Mouse (Mus musculus) forebrain, embryonic 15.5 days (tissue): ENCODE measurements around the gene Slc29a2. TPM values are rescaled to one million over a fixed set of nuclear protein-coding genes. Genes with fewer than 3 reads are reported as not detected.

Source experiments
- ATAC-seq: fragments of 200-750 bp; cut with Nextera tagmentation; replicated peaks from 2 replicates; pipeline ENCODE4 v1.8.0; 2017; ENCODE audit warnings: mild to moderate bottlenecking, moderate TSS enrichment, moderate library complexity
- H3K27ac ChIP-seq: fragments of 300-500 bp; sonication (generic); replicated peaks from 2 replicates; pipeline ENCODE4 v1.5.1; 2015; ENCODE audit warnings: mild to moderate bottlenecking, inconsistent platforms
- H3K27me3 ChIP-seq: fragments of 300-500 bp; sonication (generic); 2 replicates; pipeline ENCODE4 v1.6.1; 2015; ENCODE audit warnings: inconsistent platforms
- H3K36me3 ChIP-seq: fragments of 300-500 bp; sonication (generic); 2 replicates; pipeline ENCODE4 v1.6.1; 2015; ENCODE audit warnings: mild to moderate bottlenecking, inconsistent platforms
- H3K4me1 ChIP-seq: fragments of 300-500 bp; sonication (generic); 2 replicates; pipeline ENCODE4 v1.6.1; 2015; ENCODE audit warnings: inconsistent platforms
- H3K4me2 ChIP-seq: fragments of 300-500 bp; sonication (generic); replicated peaks from 2 replicates; pipeline ENCODE4 v1.6.1; 2015; ENCODE audit warnings: mild to moderate bottlenecking, inconsistent platforms
- H3K4me3 ChIP-seq: fragments of 300-500 bp; sonication (generic); 2 replicates; pipeline ENCODE4 v1.5.1; 2015; ENCODE audit warnings: mild to moderate bottlenecking, inconsistent platforms
- H3K9ac ChIP-seq: fragments of 300-500 bp; sonication (generic); replicated peaks from 2 replicates; pipeline ENCODE4 v1.6.1; 2015; ENCODE audit warnings: mild to moderate bottlenecking, inconsistent platforms
- H3K9me3 ChIP-seq: fragments of 300-500 bp; sonication (generic); 2 replicates; pipeline ENCODE4 v1.6.1; 2016; ENCODE audit warnings: inconsistent platforms
- WGBS: fragments of 180-500 bp; shearing (Covaris S2); methylation state at CpG from one replicate; pipeline ENCODE4 v1.1.7; 2015; ENCODE audit warnings: mixed read lengths; 5-methylcytosine and 5-hydroxymethylcytosine counted together
- polyA plus RNA-seq: library from polyadenylated mRNA; unstranded; fragments of >200 nt; fragmentation: Nextera tagmentation; extraction: Ambion mirVana; gene quantifications from 2 replicates; pipeline ENCODE4 v1.2.1, GENCODE M21; 2015

Gene Slc29a2
- polyA plus RNA-seq, 1 experiment from 2014 or later = 10.4 TPM

GRCm38 (mm10) chr19:5051515-5051914, 27.9 kb downstream of the Slc29a2 start:
- no peaks in the 10 kb centered on the region for H3K9me3 ChIP-seq
- ATAC-seq = no peak
- WGBS = 33% methylated on average over 3 of the region's 3 CpGs
- peaks cover 28% of the 10 kb centered on the region for H3K36me3 ChIP-seq
- H3K9ac ChIP-seq = no peak overlapping the region
- H3K27me3 ChIP-seq = peaks cover 35% of the 10 kb centered on the region
- H3K4me1 ChIP-seq = peaks cover 23% of the 10 kb centered on the region
- H3K4me2 ChIP-seq = no peak overlapping the region
- no peak overlapping the region for H3K27ac ChIP-seq
- no peak overlapping the region for H3K4me3 ChIP-seq

DNA sequence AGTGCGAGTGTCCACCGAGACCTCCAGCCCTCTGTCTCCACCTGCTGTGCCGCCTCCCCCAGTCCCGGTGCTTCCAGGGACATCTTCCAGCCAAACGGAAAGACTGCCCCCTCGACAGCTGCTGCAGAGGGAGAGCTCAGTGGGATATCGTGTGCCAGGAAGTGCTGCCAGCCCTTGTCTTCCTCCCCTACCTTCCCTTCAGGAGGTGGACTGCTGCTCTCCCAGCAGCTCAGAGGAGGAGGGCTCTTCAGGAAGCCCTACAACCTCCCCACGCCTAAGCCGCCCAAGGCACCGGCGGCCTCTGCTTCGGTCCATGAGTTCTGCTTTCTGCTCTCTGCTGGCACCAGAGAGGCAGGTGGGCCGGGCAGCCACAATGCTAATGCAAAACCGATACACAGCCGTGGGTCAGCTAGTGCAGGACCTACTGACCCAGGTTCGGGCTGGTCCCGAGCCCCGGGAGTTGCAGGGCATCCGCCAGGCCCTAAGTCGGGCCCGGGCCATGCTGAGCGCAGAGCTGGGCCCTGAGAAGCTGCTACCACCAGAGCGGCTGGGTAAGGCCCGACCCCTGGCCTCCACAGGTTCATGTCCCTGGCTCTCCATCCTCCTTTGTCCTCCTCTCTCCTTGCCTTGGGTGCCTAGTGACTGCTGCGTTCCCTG, 28.6 kb downstream of the Slc29a2 start:
- Histone ChIP-seq H3K27ac (no peak overlapping the region), H3K27me3 (peaks cover 35% of the 10 kb centered on the region), H3K4me1 (peaks cover 23% of the 10 kb centered on the region), H3K9ac (no peak overlapping the region), H3K36me3 (peaks cover 20% of the 10 kb centered on the region), H3K4me3 (no peak overlapping the region), H3K9me3 (no peaks in the 10 kb centered on the region), H3K4me2 (no peak overlapping the region)
- ATAC-seq = no peak
- 32% methylated on average over 25 of the region's 25 CpGs for WGBS

DNA sequence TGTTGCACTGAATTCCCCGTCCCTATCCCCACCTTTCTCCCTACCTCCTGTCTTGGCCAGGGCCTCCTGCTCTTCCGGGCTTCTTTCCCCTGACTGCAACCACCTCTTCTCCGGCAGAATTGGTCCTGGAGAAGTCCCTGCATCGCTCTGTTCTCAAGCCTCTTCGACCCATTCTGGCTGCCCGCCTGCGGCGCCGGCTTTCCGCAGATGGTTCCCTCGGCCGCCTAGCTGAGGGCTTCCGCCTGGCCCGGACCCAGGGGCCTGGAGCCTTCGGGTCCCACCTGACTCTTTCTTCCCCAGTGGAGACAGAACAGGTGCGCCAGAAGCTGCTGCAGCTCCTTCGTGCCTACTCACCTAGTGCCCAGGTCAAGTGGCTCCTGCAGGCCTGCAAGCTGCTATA, 29.2 kb downstream of the Slc29a2 start:
- 63% methylated on average over 17 of the region's 17 CpGs for WGBS
- no peak overlapping the region for H3K4me3 ChIP-seq
- peaks cover 35% of the 10 kb centered on the region for H3K27me3 ChIP-seq
- peaks cover 23% of the 10 kb centered on the region for H3K4me1 ChIP-seq
- no peak overlapping the region for H3K27ac ChIP-seq
- no peaks in the 10 kb centered on the region for H3K9me3 ChIP-seq
- H3K9ac ChIP-seq = no peak overlapping the region
- peaks cover 15% of the 10 kb centered on the region for H3K36me3 ChIP-seq
- no peak overlapping the region for H3K4me2 ChIP-seq
- ATAC-seq = no peak

DNA sequence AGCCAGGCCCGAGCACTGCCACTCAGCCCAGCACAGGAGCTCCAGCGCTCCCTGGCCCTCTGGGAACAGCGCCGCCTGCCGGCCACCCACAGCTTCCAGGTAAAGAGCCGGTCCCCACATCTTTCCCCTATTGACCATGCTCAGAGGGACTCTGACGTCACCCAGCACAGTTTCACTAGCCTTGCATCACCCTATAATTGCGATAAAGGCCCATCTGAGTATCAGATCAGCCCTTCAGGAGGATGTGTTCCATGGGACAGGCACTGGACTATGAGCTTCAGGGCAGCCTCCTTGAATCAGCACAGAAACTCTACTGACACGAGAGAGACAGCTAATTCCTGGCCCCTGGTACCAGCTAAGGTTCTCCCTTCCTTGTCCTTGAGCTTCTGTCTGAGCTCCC, 30.2 kb downstream of the Slc29a2 start:
- Histone ChIP-seq H3K27ac (no peak overlapping the region), H3K9ac (no peak overlapping the region), H3K4me2 (no peak overlapping the region), H3K9me3 (no peaks in the 10 kb centered on the region), H3K36me3 (peaks cover 8% of the 10 kb centered on the region; the same call in 1 of the 2 replicates), H3K27me3 (peaks cover 35% of the 10 kb centered on the region), H3K4me1 (peaks cover 23% of the 10 kb centered on the region), H3K4me3 (no peak overlapping the region)
- no peak for ATAC-seq
- 20% methylated on average over 9 of the region's 9 CpGs for WGBS

DNA sequence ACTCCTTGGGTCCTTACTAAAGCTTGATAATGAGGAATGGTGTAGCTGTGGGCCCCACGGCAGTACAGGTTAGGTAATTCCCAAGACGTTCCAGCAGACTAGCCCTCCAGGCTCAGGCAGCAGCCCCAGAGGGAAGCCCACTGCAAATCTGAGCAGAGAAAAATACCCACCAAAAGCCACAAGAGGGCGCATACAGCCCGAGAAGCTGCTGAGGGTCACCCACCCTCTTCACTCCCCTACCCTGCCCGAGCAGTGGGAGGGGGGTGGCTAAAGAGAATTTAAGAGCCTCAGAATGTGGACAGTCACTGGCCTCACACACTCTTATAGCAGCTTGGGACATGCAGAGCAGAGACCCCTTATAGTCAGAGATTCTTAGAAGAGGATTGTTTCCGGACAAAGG, 32.6 kb downstream of the Slc29a2 start:
- ATAC-seq = peak; percentile 65; the same call in 1 of the 2 replicates

DNA sequence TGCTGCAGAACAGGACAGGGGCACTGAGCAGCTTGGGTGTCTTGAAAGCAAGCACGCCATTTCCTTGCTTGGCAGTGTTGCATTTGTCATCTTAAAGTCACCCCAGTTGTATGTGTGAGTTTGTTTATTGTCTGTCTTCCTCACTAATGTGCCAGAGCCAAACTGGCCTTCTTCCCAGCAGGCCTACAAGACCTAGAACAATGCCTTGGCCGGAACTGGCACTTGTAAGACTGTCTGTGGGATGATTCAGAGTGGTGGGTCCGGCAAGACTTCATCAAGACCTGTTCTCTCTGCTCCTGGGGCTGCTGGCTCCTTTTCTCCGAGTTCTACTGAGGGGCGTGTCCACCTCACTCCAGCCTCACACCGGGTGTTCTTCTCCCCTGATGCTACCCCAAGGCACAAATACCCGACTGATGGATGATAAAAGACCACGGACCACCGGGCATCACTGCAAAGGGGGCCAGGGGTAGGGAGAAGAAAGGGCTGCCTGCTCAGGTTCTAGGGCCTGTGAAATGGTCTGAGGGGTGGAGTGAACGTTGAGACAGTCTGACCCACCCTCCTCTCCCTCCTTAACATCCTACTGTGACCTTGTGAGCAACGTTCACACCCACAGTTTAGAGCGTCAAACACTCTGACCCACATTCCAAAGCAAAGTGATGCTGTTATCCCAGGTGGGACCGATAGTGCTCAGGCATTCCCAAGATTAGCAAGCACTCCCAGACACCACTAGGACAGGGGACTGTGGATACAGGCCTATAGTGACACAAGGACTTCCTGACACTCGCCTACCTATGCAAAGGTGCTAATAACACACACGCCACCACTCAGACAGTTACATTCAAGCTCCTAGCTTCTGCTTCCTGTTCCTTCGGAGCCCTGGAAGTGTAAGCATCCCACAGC, 34.5 kb downstream of the Slc29a2 start:
- Histone ChIP-seq H3K36me3 (no peaks in the 10 kb centered on the region), H3K27ac (no peak overlapping the region), H3K9ac (no peak overlapping the region), H3K4me3 (no peak overlapping the region), H3K4me1 (peaks cover 16% of the 10 kb centered on the region; the same call in 1 of the 2 replicates), H3K9me3 (no peaks in the 10 kb centered on the region), H3K4me2 (no peak overlapping the region), H3K27me3 (peaks cover 8% of the 10 kb centered on the region; the same call in 1 of the 2 replicates)
- no peak for ATAC-seq
- 26% methylated on average over 16 of the region's 16 CpGs for whole genome bisulfite sequencing

More for the DNA sequence above, 32.6 kb downstream of the Slc29a2 start:
- H3K4me1 ChIP-seq = peaks cover 16% of the 10 kb centered on the region; the same call in 1 of the 2 replicates
- H3K36me3 ChIP-seq = no peaks in the 10 kb centered on the region
- no peak overlapping the region for H3K9ac ChIP-seq
- H3K27ac ChIP-seq = no peak overlapping the region
- no peaks in the 10 kb centered on the region for H3K9me3 ChIP-seq
- H3K4me3 ChIP-seq = no peak overlapping the region
- no peak overlapping the region for H3K4me2 ChIP-seq
- 10% methylated on average over 6 of the region's 6 CpGs for WGBS
- peaks cover 24% of the 10 kb centered on the region for H3K27me3 ChIP-seq

- no peak overlapping the region for H3K27ac ChIP-seq
- 20% methylated on average over 10 of the region's 10 CpGs for WGBS
- H3K9me3 ChIP-seq = no peaks in the 10 kb centered on the region
- no peak overlapping the region for H3K4me3 ChIP-seq
- no peaks in the 10 kb centered on the region for H3K27me3 ChIP-seq
- H3K9ac ChIP-seq = no peak overlapping the region
- ATAC-seq = no peak
- H3K4me2 ChIP-seq = no peak overlapping the region
- no peaks in the 10 kb centered on the region for H3K36me3 ChIP-seq
- peaks cover 16% of the 10 kb centered on the region; the same call in 1 of the 2 replicates for H3K4me1 ChIP-seq
Observed at GRCm38 (mm10) chr19:5058801-5059771, 35.4 kb downstream of the Slc29a2 start.

- peak; percentile 18; the same call in 1 of the 2 replicates for ATAC-seq
- peaks cover 16% of the 10 kb centered on the region; the same call in 1 of the 2 replicates for H3K4me1 ChIP-seq
- no peak overlapping the region for H3K9ac ChIP-seq
- H3K4me2 ChIP-seq = no peak overlapping the region
- WGBS = 41% methylated on average over 5 of the region's 5 CpGs
- H3K4me3 ChIP-seq = no peak overlapping the region
- H3K27ac ChIP-seq = peak overlapping the region; percentile 16; the same call in 1 of the 2 replicates
- H3K36me3 ChIP-seq = no peaks in the 10 kb centered on the region
- H3K27me3 ChIP-seq = no peaks in the 10 kb centered on the region
- no peaks in the 10 kb centered on the region for H3K9me3 ChIP-seq
Observed at GRCm38 (mm10) chr19:5060365-5061330, 37.0 kb downstream of the Slc29a2 start.

DNA sequence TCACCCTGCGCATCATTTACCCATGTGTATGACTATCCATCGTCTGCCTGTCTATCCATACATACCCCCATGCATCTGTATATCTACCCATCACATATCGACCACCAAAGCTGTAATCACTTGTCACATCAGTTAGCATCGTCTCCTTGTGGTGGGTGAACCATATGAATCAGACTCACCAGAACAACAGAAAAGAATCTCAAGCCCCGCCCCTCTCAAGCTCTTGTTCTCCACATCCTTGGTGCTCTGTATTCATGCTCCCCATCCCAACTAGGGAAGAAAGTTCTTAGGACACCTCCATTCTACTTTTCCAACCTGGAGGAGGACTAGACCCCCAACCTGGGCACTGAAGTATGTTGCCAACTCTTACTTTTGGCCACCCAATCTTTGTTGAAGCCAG, 38.4 kb downstream of the Slc29a2 start:
- 88% methylated on average over 5 of the region's 5 CpGs for WGBS
- Histone ChIP-seq H3K27me3 (peaks cover 2% of the 10 kb centered on the region; the same call in 1 of the 2 replicates), H3K9ac (no peak overlapping the region), H3K9me3 (no peaks in the 10 kb centered on the region), H3K27ac (no peak overlapping the region), H3K4me3 (no peak overlapping the region), H3K4me1 (peaks cover 14% of the 10 kb centered on the region), H3K4me2 (no peak overlapping the region), H3K36me3 (no peaks in the 10 kb centered on the region)
- no peak for ATAC-seq

GRCm38 (mm10) chr19:5062446-5062845, 38.8 kb downstream of the Slc29a2 start:
- H3K27me3 ChIP-seq = peaks cover 4% of the 10 kb centered on the region; the same call in 1 of the 2 replicates
- H3K9me3 ChIP-seq = no peaks in the 10 kb centered on the region
- no peak for ATAC-seq
- H3K4me2 ChIP-seq = no peak overlapping the region
- no peak overlapping the region for H3K9ac ChIP-seq
- H3K4me3 ChIP-seq = no peak overlapping the region
- H3K4me1 ChIP-seq = peaks cover 18% of the 10 kb centered on the region
- 83% methylated on average over 6 of the region's 6 CpGs for WGBS
- no peak overlapping the region for H3K27ac ChIP-seq
- H3K36me3 ChIP-seq = no peaks in the 10 kb centered on the region
